Mouse (Mus musculus) left cerebral cortex, postnatal 4 days (tissue): ENCODE results near the gene Pdcd4. TPM values are rescaled to one million over a fixed set of nuclear protein-coding genes. Genes with fewer than 3 reads are reported as not detected.

Source experiments
- DNase-seq: peaks from one replicate; pipeline ENCODE4 v3.0.0-alpha.2; 2022
- intact Hi-C: fragments of 180-260 bp; cut with DNase I; formaldehyde crosslinking; loops from one replicate; pipeline ENCODE4 v1.15.1; 2025
- total RNA-seq, 2 experiments: library from RNA; stranded (reverse); gene quantifications; 2 replicates each; pipeline ENCODE4 v1.2.3; 2021

The Pdcd4 gene
- total RNA-seq, 2 experiments from 2014 or later = 64.4 to 67.5 TPM

DNA sequence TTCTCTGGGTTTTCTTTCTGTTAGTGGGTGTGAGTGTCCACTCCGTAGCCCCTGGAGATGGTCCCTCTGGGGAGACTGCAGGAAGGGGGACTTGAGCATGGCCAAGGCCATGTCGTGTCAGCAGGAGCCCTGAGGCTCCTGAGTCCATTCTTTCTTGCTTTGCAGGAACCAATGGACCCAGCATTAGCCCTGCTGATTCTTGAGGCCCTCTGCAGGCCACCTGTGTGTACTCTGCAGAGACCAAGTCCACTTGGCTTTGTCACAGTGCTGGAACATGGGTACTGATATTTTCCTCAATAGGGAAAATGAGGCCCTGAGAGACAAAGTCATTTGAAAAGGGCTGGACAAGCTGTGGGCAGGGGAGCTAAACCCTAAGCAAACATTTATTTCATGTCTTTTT, 21.5 kb upstream of the Pdcd4 start:
- intact Hi-C loops = no loop called here
- DNase-seq = no peak

DNA sequence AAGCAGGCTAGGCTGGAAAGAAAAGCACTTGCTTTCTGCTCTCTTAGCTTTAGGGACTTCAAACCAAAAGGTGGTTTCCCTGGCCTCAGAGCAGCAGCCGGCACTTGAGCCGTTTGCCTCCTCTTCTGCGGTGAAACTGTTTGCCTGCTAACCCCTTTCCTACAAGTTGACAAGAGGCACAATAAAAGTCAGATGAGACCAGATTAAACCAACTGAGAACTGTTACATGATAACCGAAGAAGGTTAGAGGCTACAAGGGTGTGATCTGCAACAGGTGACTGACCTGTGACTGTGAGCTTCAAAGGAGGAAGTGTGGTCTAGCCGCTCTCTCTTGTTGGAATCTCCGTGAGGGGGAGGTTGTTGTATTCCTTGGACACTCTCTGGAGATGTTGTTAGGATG, 20.5 kb upstream of the Pdcd4 start:
- intact Hi-C loops = no loop called here
- DNase-seq = no peak

DNA sequence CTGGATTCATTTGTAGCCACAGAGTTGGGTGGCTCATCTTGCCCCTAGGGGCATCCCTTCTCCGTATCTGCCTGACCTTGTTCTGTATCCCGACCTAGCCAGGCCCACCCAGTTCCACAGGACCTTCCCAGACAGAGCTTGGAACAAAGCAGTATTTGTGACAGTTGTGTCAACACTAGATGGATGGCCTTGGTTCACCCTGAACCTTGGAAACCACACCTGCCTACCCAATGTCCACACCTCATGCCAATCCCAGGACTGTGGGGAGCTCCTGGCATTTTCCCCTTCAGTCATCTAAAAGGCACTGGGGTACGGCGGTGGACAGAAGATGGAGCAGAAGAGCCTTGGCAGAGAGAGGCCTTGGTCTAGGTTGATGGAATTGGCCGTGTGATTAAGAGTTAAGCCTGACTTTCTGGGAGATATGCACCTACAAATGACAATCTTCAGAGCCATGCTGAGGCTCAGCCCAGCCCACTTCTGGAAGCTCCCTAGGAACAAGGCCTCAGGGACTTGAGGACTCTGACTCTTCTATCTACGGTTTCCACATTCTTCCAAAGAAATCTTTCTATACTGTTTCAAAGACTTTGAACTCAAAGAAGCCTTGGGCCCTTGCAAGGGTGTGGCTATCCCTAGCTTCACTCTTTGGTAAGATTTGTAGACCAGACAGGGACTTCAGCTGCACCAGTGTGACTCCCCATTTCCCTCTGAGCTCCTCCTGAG, 18.9 kb upstream of the Pdcd4 start:
- no peak for DNase-seq
- intact Hi-C loops = no loop called here

DNA sequence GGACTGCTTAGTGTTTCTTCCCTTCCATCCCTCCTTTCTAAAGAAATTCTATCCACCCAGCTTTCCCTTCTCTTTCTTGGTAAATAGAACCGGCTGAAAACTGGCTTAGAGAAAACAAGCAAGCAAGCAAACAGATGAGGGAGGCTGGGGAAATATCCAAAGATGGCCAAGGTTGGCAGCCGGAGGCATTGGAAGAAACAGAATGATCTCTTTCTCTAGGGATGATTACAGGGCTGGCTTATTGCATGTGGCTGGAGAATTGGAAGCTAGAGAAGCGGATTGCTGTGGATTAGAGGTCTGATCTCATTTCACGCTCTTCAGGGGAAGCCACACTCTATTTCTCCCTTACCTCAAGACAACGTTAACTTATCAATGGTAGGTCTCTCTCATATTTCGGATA, 16.8 kb upstream of the Pdcd4 start:
- intact Hi-C loops = no loop called here
- DNase-seq = no peak

DNA sequence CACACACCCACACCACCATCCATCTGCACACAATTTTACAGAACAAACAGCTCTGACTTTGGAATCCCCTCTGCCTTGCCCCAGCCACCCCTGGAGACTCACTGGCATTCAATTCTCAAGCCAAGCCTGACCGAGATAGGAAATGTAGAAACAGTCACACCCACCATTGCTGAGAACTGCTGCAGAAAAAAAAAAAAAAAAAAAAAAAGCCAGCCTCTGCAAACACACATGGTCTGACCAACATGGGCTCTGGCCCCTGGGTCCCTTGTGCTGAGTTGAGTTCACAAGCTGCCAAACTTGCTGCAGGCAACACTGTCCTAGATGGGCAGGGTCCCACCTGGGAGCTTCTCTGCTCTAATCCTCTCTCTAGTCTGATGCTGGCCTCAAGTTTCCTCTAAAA, 14.3 kb upstream of the Pdcd4 start:
- DNase-seq = no peak
- intact Hi-C loops = no loop called here

DNA sequence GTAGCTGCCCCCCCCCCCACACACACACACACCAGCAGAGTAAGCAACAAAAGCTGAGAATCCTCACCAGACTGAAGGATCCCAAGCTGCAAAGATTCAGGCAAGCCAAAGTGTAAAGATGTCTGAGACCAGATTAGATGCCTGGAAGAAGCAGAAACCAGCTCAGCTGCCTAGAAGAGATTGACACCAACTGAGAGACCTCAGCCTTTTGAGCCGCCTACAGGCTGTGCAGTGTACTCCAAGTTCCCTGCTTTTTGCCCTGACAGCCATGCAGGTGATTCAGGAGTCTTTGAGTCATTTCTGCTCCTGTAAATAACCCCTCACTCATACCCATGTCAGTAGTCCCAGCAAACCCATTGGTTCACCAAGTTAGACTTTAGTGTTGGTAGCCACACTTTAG, 11.6 kb upstream of the Pdcd4 start:
- intact Hi-C loops = no loop called here
- no peak for DNase-seq

DNA sequence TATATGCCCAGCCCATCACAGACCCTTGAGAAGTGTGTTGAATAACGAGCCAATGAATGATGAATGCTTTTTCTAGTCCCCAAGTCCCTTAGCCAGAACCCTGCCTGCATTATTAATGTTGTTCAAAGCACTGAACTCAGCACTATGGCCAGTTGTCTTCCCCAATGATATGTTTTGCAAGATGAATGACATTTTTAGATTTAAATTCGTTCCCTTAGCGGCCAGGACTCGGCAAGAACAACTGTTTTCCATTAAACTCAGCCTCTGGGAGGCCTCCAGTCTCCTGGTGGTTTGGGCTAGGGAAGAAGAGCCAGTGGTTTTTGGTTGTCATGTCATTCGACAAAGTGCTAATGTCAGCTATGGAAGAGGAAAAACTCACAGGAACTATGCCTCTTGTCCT, 10.2 kb upstream of the Pdcd4 start:
- DNase-seq = no peak
- intact Hi-C loops = no loop called here

DNA sequence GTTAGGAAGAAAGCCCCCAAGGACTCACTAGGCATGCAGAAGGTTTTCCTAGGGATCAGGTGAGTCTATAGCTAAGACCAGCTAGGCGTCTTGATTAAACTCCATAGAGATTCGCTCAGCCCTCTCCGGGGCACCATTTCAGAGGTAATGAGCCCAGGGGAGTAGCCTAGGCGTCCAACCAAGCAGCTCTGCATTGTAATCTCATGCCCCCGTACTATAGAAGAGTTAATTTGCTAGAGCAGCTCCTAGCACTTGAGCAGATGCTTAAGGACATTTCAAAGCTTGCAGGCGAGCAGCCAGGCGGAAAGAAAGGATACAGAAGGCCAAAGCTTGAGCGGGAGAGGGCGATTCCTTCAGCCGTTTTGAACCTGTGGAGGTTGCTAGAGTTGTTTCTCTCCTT, 6.6 kb upstream of the Pdcd4 start:
- intact Hi-C loops = no loop called here

DNA sequence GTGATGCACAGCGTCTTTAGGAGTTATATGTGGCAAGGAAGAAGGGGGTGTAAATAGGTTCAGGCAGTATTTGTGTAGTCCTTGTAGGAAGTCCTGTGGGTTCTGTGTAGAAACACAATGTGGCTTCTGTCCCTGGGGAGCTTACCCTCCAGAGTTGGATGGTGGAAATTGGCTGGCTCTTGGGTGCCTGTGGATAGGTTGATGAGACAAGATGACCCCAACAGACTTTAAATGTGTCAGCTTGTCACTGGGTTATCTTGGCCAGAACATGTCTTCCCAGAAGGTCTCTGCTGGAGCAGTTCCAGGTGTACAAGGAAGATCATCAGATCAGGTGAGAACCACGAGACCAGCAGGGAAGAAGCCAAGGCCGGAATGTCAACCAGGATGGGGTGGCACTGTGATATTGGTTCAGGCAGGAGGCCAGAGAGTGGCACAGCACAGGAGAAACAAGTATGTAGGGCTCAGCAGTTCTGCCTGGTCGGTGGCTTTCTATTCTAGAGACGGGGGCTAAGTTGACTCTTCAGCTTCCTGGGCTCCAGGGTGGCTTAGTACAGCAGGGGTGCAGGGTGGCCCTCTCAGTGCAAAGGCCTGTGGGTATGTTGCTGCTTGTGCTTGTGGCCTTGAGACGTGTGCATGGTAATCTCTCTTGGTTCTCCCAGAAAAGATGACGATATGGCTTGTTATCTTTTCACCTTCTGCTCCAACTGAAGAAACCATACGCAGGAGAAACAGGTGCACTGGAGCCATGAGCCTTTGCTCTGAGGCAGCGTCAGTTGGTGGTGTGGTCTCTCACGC, 5.3 kb upstream of the Pdcd4 start:
- intact Hi-C loops = no loop called here

More for the DNA sequence above, 6.6 kb upstream of the Pdcd4 start:
- no peak for DNase-seq

DNA sequence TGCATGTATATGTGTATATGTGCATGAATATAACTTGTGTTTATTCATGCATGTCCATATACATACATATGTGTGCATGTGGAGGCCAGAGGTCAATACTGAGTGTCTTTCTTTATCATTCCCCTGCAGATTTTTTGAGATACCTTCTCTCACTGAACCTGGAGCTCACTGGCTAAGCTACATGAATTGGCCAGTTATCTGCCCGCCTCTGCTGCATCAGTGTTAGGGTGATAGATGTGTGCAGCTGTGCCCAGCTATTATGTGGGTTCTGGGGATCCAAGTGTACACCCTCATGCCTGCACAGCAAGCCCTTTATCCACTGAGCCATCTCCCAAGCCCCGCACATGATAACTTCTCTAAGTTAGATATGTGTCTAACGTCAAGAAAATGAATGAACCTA, 4.2 kb upstream of the Pdcd4 start:
- intact Hi-C loops = no loop called here
- no peak for DNase-seq

More for the DNA sequence above, 5.3 kb upstream of the Pdcd4 start:
- DNase-seq = peak; percentile 24

DNA sequence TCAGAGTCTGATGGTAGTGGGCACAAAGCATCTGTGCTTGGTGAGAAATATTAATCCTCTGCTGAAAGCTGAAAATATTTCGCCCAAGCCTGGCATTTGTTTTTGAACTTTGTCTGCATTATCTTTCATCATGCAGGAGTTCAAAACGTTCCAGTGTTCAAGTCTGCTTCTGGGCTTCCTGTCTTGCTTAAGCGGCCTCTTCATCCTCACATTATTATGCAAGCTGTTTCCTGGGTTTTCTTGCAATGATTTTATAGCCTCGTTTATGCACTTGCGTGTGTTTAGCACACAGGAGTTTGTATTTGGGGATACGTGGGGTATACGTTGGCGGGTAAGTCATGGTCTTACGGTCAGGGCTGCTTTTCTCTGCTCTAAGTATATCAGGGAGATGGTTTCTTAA, 3.7 kb upstream of the Pdcd4 start:
- intact Hi-C loops = no loop called here

DNA sequence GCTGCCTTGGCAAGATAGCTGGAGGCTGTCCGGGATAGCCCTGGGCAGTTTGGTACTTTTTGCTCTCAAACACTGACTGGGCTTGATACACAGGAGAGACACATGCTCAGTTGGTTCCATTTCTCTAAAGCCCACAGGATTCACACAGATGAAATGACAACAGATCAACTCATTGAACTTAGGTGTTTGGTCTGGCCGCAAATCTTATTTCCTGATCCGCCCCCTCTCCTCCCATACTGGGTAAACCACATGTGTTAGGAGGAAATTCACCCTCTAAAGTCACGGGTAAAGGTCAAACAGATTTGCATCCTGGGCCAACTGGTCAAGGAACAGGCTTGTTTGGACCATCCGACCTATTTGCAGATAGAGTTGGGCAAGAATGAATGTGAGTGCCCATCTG, 2.5 kb upstream of the Pdcd4 start:
- no peak for DNase-seq
- intact Hi-C loops = no loop called here

More for the DNA sequence above, 3.7 kb upstream of the Pdcd4 start:
- DNase-seq = no peak

DNA sequence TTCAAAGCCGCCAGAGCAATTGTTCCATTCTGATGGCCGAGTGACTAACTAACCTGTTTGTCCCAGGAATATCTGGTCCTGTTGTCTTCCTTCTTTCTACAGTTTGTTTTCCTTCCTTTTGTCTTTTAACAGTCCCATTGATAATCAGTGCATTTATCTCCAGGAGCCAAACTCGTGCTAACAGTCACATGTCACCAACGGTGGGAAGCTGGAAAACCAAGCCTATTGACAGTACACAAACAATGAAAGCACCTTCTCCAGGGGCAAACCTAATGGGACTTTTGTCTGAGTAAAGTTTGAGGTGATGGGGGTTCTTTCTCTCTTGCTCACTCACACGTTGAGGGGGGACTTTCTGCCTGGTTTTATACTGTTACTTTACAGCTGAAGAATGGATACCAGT, 1.8 kb upstream of the Pdcd4 start:
- intact Hi-C loops = no loop called here

DNA sequence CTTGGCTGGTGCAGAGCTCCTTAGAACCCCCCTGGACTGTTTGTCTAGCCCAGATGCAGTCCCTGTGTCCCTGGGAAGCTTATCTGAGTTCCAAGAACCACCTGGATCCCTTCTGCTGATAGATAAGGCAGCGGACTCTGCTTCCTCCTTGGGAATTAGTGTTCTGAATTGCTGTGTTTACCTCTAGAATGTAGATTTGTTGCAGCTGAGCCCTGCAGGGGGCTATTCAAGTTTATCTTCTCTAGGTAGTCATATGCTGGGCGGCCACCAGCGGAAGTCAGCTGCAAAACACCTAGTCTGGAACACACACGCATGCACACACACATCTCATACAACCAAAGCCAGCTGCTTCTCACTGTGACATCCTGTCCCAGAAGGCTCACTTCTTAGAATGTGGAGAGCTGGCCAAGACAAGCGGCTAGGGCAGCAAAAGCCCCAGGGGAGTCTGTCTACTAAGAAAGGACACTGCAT, 1.2 kb upstream of the Pdcd4 start:
- intact Hi-C loops = no loop called here
- DNase-seq = no peak

More for the DNA sequence above, 1.8 kb upstream of the Pdcd4 start:
- DNase-seq = no peak

DNA sequence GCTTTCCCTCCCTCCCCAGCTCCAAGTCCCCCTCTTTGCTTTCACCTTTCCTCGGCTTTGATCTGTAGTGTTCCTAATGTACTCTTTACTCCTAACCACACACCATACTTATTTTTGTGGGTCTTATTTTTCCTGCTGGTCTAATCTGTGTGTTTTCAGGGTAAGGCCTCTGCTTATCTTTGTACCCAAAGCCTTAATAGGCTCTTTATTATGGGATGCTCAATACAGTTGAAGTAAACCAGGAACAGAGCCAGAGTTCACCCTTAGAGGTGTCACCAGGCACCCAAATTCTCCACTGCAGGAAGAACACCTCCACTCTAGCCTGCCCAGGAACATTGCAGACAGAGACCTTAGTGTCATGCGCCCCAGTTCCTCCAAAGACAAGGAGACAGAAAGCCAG, 462 bp upstream of the Pdcd4 start:
- DNase-seq = no peak
- intact Hi-C loops = no loop called here

DNA sequence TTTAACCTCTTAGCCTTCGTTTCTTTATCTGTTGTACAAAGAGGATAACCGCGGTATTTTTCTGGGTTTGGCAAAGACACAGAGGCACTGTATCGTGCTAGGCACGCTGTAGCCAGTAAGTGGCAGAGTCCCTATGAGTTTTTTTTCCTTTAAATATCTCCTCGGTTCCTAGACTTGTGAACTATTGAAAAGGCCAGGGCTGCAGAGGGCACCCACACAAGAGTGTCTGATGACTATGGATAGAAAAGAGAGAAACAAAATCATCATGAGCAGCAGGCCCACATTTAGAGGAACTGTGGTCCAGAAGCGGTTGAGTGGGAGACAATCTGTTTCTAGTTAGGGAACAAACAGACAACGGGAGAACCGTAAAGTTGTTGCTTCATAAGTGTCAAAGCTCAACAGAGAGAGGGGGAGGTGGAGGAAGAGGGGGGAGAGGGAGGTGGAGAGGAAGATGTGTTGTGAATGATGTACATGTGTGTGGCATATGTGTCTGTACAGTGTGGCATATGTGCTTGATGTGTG, 868 bp downstream of the Pdcd4 start:
- intact Hi-C loops = no loop called here
- no peak for DNase-seq

DNA sequence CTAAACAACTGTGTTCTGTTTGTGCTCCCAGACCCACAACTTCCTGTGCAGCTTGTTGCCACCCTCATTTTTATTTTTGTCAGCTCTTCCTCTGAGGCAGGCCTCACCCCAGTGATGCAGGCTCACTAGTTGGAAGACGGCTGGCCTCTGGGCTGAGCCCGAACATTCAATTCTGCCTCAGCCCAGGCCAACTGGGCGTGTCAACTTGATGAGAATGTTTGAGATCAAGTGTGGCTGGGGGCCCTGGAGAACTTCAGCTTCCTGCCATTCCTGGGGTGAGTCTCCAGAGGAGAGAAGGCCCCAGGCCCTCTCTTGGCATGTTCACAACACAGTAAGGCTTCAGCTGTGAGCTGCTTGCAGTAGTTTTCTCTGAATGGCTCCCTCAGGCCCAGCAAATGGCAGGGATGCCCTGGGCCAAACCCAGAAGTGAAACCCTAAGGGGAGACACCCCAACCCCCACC, 1.7 kb downstream of the Pdcd4 start:
- DNase-seq = no peak
- intact Hi-C loops = no loop called here

DNA sequence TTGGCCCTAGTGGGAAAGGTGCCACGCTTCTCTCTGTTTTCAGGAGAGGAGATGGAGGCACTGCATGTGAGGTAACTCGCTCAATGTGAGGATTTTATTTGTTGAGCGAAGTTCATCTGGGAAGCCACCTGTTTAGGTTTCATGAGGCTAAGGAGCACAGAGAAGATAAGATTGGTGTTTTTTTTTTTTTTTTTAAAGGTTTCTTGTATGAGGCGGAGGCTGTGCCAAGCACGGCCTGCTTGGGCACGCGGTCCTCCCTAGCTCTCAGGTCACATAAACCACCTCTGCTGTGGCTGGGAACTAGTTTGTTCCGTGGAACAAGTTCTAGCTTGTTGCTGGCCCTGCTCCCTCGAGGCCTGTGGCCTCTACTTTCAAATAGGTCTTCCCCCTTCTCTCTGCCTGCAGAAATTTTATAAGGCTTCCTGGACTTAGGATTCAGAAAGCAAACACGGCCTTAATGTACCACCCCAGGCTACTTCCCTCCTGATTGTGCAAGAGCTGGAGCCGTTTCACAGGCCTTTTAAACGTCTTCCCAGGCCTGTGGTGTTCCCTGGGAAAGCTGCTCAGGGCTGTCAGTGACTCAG, 2.6 kb downstream of the Pdcd4 start:
- intact Hi-C loops = no loop called here
- no peak for DNase-seq

DNA sequence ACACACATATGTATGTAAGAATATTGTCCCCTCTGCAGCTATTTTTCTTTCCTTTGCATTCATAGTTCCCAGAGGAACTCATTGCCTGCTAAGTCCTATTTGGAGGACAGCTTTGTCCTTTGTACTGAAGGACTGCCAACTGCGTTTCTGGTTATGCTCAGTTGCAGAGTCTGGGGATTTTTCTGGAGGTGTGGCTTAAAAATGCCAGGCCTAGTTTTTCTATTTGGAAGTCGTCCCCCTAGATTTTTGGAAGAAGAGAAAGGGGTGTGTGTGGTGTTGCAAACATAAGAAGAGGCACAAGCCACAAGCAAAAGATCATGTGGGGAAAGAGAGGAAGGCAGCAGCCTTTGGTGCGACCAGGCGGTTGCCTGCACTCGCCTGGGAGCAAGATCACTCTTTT, 6.0 kb downstream of the Pdcd4 start:
- intact Hi-C loops = no loop called here
- no peak for DNase-seq

DNA sequence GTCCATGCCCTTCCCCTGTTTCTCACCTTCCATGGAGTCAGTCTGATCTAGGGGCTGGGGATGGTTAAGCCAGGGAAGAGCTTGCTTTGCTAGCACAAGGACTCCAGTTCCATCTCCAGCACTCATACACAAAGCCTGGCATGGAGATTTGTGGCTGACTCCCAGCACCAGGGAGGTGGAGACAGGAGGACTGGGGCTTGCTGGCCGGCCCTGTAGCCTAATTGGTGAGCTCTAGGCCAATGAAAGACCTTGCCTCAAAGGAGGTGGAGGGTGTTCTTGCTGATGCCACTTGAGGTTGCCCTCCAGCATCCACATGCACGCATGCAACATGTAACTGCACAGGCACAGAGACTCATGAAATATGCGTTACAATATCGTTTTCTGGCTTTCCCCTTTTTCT, 6.5 kb downstream of the Pdcd4 start:
- intact Hi-C loops = no loop called here
- no peak for DNase-seq
